Mouse (Mus musculus): ENCODE measurements at regions not wholly inside any gene's neighbourhood (a gene's known extent, or its start where the extent isn't known, plus 50 kb on each side); places are given as distances from the start of the nearest gene placed in this dataset.

GRCm38 (mm10) chr1:89374271-89374670 lies 80.3 kb upstream of the Agap1 start:
- DNase-seq (ENCODE audit: low read depth, low spot score), result no peak

GRCm38 (mm10) chr1:89382021-89382420 lies 72.6 kb upstream of the Agap1 start:
- no peak for DNase-seq (ENCODE audit: low read depth, low spot score)

GRCm38 (mm10) chr1:89385111-89385510 lies 69.5 kb upstream of the Agap1 start:
- no peak for DNase-seq (ENCODE audit: low read depth, low spot score)

GRCm38 (mm10) chr1:89392711-89393110 lies 61.9 kb upstream of the Agap1 start:
- DNase-seq (ENCODE audit: low read depth, low spot score), result no peak

GRCm38 (mm10) chr1:89394471-89394870 lies 60.1 kb upstream of the Agap1 start:
- no peak for DNase-seq (ENCODE audit: low read depth, low spot score)

DNA sequence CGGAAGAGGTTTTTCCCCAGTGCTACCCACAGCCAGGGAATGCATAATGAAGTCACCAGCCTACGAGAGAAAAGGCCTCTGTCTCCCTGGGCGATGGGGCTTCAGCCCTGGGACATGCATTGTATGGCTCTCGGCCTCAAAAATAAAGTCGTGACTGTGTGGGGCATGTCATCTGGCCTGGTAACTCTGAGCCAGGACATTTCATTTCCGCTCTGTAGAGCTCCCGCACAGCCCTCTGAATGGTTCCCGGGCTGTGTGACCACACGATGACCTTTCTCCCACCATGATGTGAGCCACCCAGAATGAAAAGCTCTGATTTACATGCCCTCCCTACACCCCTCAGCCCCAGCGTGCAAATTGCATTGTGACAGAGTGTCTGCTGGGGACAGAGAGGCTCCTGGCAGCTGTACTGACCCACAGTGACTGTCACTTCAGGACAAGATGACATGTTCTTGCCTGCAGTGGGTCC lies 53.8 kb upstream of the Agap1 start:
- DNase-seq (ENCODE audit: low read depth, low spot score), result no peak

DNA sequence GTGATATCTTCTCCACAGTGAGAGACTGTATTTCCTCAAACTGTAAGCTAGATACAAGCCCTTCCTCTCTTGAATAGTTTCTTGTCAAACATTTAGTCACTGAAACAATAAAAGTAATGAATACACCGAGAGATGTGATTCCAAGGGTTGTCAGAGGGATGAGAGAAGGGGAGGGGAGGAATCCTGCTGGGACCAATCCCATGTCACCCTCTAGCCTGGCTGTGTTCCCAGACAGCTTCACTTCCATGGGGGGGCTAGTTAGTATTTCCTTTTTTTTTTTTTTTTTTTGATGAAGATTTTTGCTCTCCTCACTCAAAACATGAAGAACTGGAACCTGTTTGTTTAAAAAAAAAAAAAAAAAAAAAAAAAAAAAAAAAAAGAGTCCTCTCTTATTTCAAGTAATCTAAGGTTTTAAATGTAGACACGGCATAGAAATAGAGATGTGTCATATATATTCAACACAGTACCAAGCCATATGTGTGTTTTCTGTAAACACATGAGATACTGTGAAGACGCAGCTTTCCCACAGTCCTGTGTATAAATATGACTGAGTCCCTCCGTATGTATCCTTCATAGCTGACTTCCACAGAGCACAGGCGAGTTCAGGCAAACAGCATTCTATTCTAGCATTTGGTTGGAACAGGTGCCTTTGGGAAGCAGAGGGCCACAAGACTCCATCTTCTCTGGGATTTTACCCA lies 51.9 kb upstream of the Agap1 start:
- DNase-seq (ENCODE audit: low read depth, low spot score), result no peak

DNA sequence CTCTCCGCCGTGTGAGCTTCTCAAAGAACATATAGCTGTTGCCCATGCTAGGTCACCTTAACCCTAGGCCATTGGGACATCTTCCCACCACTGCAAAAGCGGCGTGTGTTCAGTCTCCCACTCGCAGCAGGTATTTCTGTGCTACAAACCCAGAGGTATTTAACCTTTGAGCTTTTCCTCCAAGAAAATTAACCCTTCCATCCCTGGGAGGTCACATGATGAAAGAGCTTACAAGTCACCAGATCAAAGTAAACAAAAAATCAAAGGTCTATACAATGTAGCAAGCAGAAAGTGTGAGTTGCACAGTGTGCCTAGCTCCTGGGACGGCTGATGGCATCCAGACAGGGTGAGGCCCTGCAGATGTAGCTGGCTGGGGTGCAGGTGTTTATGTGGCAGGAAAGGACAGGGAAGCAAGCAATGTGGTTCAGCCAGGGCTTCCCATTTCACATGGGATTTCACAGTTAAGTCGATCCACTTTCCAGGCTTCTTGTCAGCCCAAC lies 51.0 kb upstream of the Agap1 start:
- DNase-seq (ENCODE audit: low read depth, low spot score), result no peak

Measured in WW6 (cell line).